Mouse (Mus musculus) heart, postnatal 10 days (tissue): Measurements from ENCODE around the gene Dpy19l2. TPM values are rescaled to one million over a fixed set of nuclear protein-coding genes. Genes with fewer than 3 reads are reported as not detected.
A peak's percentile ranks its signal among the peaks of the same experiment; 100 is the strongest.
"Not testable (repeated sequence)": the region's sequence is repeated elsewhere in the genome, so short reads cannot be mapped to it uniquely, and the experiment has no call there.

Experiments used
- DNase-seq, 2 experiments: peaks; one replicate each; pipeline ENCODE4 v3.0.0; 2021
- intact Hi-C: fragments of 180-260 bp; cut with DNase I; formaldehyde crosslinking; loops from one replicate; pipeline ENCODE4 v1.15.1; 2025
- total RNA-seq, 2 experiments: library from RNA; stranded (reverse); gene quantifications; 2 replicates each; pipeline ENCODE4 v1.2.3; 2021

The Dpy19l2 gene
- under 1 TPM; 0.07 to 0.15 TPM for total RNA-seq

- DNase-seq = peak; percentile 40 to 46
- intact Hi-C loops = loop anchor here (5.0 kb wide), 2 partner anchors 159 to 331 kb away; no protein-coding TSS in a partner anchor
Observed at GRCm38 (mm10) chr9:24695700-24696404, at the start of gene Dpy19l2. Dpy19l2 (minus strand) TSS chr9:24696293.

GRCm38 (mm10) chr9:24744958-24745357, 48.9 kb upstream of the Dpy19l2 start:
- intact Hi-C loops = no loop called here
- DNase-seq = no peak

- DNase-seq = no peak
- intact Hi-C loops = loop anchor here (1.0 to 10.0 kb wide), 3 partner anchors 234 to 404 kb away; no protein-coding TSS in a partner anchor
Observed at GRCm38 (mm10) chr9:24701246-24701645, 5.2 kb upstream of the Dpy19l2 start.

- no peak for DNase-seq
- intact Hi-C loops = loop anchor here (5.0 kb wide), 2 partner anchors 159 to 331 kb away; no protein-coding TSS in a partner anchor
Observed at GRCm38 (mm10) chr9:24696405-24696778, 299 bp upstream of the Dpy19l2 start.

- peak; percentile 13 to 28 for DNase-seq
- intact Hi-C loops = not testable (repeated sequence)
Observed at GRCm38 (mm10) chr9:24637341-24637740, 58.8 kb downstream of the Dpy19l2 start.

GRCm38 (mm10) chr9:24624896-24625295, 71.2 kb downstream of the Dpy19l2 start, which contains the start of gene Cypt4:
Cypt4 (plus strand) TSS chr9:24625196.
- intact Hi-C loops = no loop called here
- DNase-seq = no peak

GRCm38 (mm10) chr9:24538159-24538558, 157.9 kb downstream of the Dpy19l2 start:
- no peak for DNase-seq
- intact Hi-C loops = loop anchor here (2.0 to 5.0 kb wide), 3 partner anchors 159 to 565 kb away; partner anchors contain the start of gene Dpy19l2

- peak; percentile 67 to 77 for DNase-seq
- intact Hi-C loops = loop anchor here (1.0 to 10.0 kb wide), 4 partner anchors 397 to 1492 kb away; no protein-coding TSS in a partner anchor
Observed at GRCm38 (mm10) chr9:24516575-24517139, 179.4 kb downstream of the Dpy19l2 start.

- intact Hi-C loops = loop anchor here (10.0 kb wide), 1 partner anchor 1489 kb away; no protein-coding TSS in a partner anchor
- DNase-seq = no peak
Observed at GRCm38 (mm10) chr9:24514078-24514469, 182.0 kb downstream of the Dpy19l2 start.

GRCm38 (mm10) chr9:24513290-24514077, 182.6 kb downstream of the Dpy19l2 start:
- no peak for DNase-seq
- intact Hi-C loops = loop anchor here (10.0 kb wide), 1 partner anchor 1489 kb away; no protein-coding TSS in a partner anchor

- no peak for DNase-seq
- intact Hi-C loops = loop anchor here (10.0 kb wide), 1 partner anchor 1487 kb away; no protein-coding TSS in a partner anchor
Observed at GRCm38 (mm10) chr9:24512121-24512539, 184.0 kb downstream of the Dpy19l2 start.

- intact Hi-C loops = loop anchor here (10.0 kb wide), 1 partner anchor 1487 kb away; no protein-coding TSS in a partner anchor
- no peak for DNase-seq
Observed at GRCm38 (mm10) chr9:24511371-24512120, 184.5 kb downstream of the Dpy19l2 start.

- DNase-seq = no peak
- intact Hi-C loops = loop anchor here (5.0 to 10.0 kb wide), 2 partner anchors 332 to 746 kb away; partner anchors contain the start of gene Sept7
Observed at GRCm38 (mm10) chr9:24508880-24509279, 187.2 kb downstream of the Dpy19l2 start.

Other genes with a start within 250 kb of the Dpy19l2 start
- 10 to 100 TPM; 16.9 to 19.0 TPM for gene Dpy19l1, start 193.2 kb downstream of the Dpy19l2 start, total RNA-seq
- not detected for gene Cypt4, start 71.1 kb downstream of the Dpy19l2 start, total RNA-seq
- 100 to 1,000 TPM; 181 to 223 TPM for gene Tbx20, start 78.0 kb upstream of the Dpy19l2 start, total RNA-seq